Mouse (Mus musculus) midbrain, postnatal 0 days (tissue): Measurements from ENCODE around the gene Plekhg4. TPM values are rescaled to one million over a fixed set of nuclear protein-coding genes. Genes with fewer than 3 reads are reported as not detected.
A peak's percentile ranks its signal among the peaks of the same experiment; 100 is the strongest.

ENCODE experiments used
- ATAC-seq: fragments of 200-750 bp; cut with Nextera tagmentation; 2 replicates; pipeline ENCODE4 v1.8.0; 2017; ENCODE audit warnings: moderate number of reproducible peaks, mild to moderate bottlenecking, moderate TSS enrichment, moderate library complexity; ENCODE audit not compliant: low FRiP score
- DNase-seq: peaks from one replicate; pipeline ENCODE4 v3.0.0-alpha.2; 2015; ENCODE audit warnings: low spot score
- H3K27ac ChIP-seq: fragments of 300-500 bp; sonication (generic); 2 replicates; pipeline ENCODE4 v1.5.1; 2014; ENCODE audit warnings: low read depth, mild to moderate bottlenecking, low read length, mixed read lengths
- H3K27me3 ChIP-seq: fragments of 300-500 bp; sonication (generic); 2 replicates; pipeline ENCODE4 v1.6.1; 2014; ENCODE audit warnings: low read length, control low read depth, mixed read lengths; ENCODE audit not compliant: insufficient read depth
- H3K36me3 ChIP-seq: fragments of 300-500 bp; sonication (generic); 2 replicates; pipeline ENCODE4 v1.6.1; 2014; ENCODE audit warnings: low read length, control low read depth, mixed read lengths; ENCODE audit not compliant: insufficient read depth
- H3K4me1 ChIP-seq: fragments of 300-500 bp; sonication (generic); 2 replicates; pipeline ENCODE4 v1.6.1; 2014; ENCODE audit warnings: mild to moderate bottlenecking, control low read depth, antibody characterized with exemption, low read length, mixed read lengths; ENCODE audit not compliant: insufficient read depth
- H3K4me2 ChIP-seq: fragments of 300-500 bp; sonication (generic); 2 replicates; pipeline ENCODE4 v1.6.1; 2014; ENCODE audit warnings: low read depth, mild to moderate bottlenecking, low read length, mixed read lengths; ENCODE audit not compliant: poor library complexity, severe bottlenecking
- H3K4me3 ChIP-seq: fragments of 300-500 bp; sonication (generic); 2 replicates; pipeline ENCODE4 v1.5.1; 2014; ENCODE audit warnings: low read depth, mild to moderate bottlenecking, low read length, moderate library complexity
- H3K9ac ChIP-seq: fragments of 300-500 bp; sonication (generic); replicated peaks from 2 replicates; pipeline ENCODE4 v1.6.1; 2014; ENCODE audit warnings: mild to moderate bottlenecking, low read length, moderate library complexity, mixed read lengths; ENCODE audit not compliant: poor library complexity, severe bottlenecking
- H3K9me3 ChIP-seq: fragments of 300-500 bp; sonication (generic); 2 replicates; pipeline ENCODE4 v1.6.1; 2016; ENCODE audit warnings: low read length, control low read depth
- CTCF ChIP-seq: IDR thresholded peaks from 2 replicates; pipeline ENCODE4 v1.5.1; 2016; ENCODE audit warnings: antibody characterized with exemption, mild to moderate bottlenecking
- WGBS: fragments of 180-500 bp; shearing (Covaris S2); extraction: QIAGEN DNeasy Blood & Tissue Kit; methylation state at CpG from one replicate; pipeline ENCODE4 v1.1.7; 2014; 5-methylcytosine and 5-hydroxymethylcytosine counted together
- polyA plus RNA-seq: library from polyadenylated mRNA; unstranded; fragments of >200 nt; fragmentation: Nextera tagmentation; extraction: Ambion mirVana; gene quantifications from 2 replicates; pipeline ENCODE4 v1.2.1, GENCODE M21; 2015
- total RNA-seq: library from RNA; depleted of rRNA; stranded (reverse); fragments of >200 nt; gene quantifications from 2 replicates; pipeline ENCODE4 v1.2.3, GENCODE M21; 2014

Gene Plekhg4
- total and polyA plus RNA-seq, 2 experiments from 2014 or later = 2.5 to 6.3 TPM

- 96% methylated on average over 9 of the region's 9 CpGs for WGBS
- no peak overlapping the region for H3K4me3 ChIP-seq
- peaks cover 6% of the 10 kb centered on the region; the same call in 1 of the 2 replicates for H3K4me1 ChIP-seq
- no peaks in the 10 kb centered on the region for H3K9me3 ChIP-seq
- no peak for TF ChIP-seq CTCF
- no peak overlapping the region for H3K4me2 ChIP-seq
- ATAC-seq (no peak), DNase-seq (no peak)
- H3K9ac ChIP-seq = no peak overlapping the region
- H3K27me3 ChIP-seq = no peaks in the 10 kb centered on the region
- peaks cover 35% of the 10 kb centered on the region for H3K36me3 ChIP-seq
- H3K27ac ChIP-seq = no peak overlapping the region
Observed at GRCm38 (mm10) chr8:105331931-105332330, 41.1 kb upstream of the Plekhg4 start.

GRCm38 (mm10) chr8:105332523-105332922, 40.6 kb upstream of the Plekhg4 start:
- Histone ChIP-seq H3K4me1 (0 out of 2 replicates have a peak, but pooled peaks cover under 1% of the 10 kb centered on the region), H3K27ac (no peak overlapping the region), H3K4me2 (no peak overlapping the region), H3K9me3 (no peaks in the 10 kb centered on the region), H3K9ac (no peak overlapping the region), H3K27me3 (no peaks in the 10 kb centered on the region), H3K36me3 (peaks cover 35% of the 10 kb centered on the region), H3K4me3 (no peak overlapping the region)
- no peak for TF ChIP-seq CTCF
- WGBS = 78% methylated on average over 2 of the region's 2 CpGs
- no peak for ATAC-seq
- DNase-seq = no peak

- Histone ChIP-seq H3K9me3 (no peaks in the 10 kb centered on the region), H3K27ac (no peak overlapping the region), H3K4me1 (no peaks in the 10 kb centered on the region), H3K27me3 (no peaks in the 10 kb centered on the region), H3K4me3 (peak overlapping the region; percentile 18), H3K4me2 (peak overlapping the region; percentile 22), H3K36me3 (peaks cover 4% of the 10 kb centered on the region; the same call in 1 of the 2 replicates), H3K9ac (no peak overlapping the region)
- DNase-seq (peak; percentile 36), ATAC-seq (peak; percentile 59)
- TF ChIP-seq CTCF = no peak
- WGBS = 60% methylated on average over 31 of the region's 32 CpGs
Observed at GRCm38 (mm10) chr8:105336373-105337130, 36.5 kb upstream of the Plekhg4 start.

GRCm38 (mm10) chr8:105338992-105339391, 34.1 kb upstream of the Plekhg4 start:
- H3K9me3 ChIP-seq = no peaks in the 10 kb centered on the region
- TF ChIP-seq CTCF = no peak
- H3K9ac ChIP-seq = no peak overlapping the region
- no peak overlapping the region for H3K4me3 ChIP-seq
- H3K4me2 ChIP-seq = no peak overlapping the region
- peaks cover 4% of the 10 kb centered on the region; the same call in 1 of the 2 replicates for H3K36me3 ChIP-seq
- 65% methylated on average over 4 of the region's 4 CpGs for WGBS
- DNase-seq (no peak), ATAC-seq (no peak)
- no peak overlapping the region for H3K27ac ChIP-seq
- H3K27me3 ChIP-seq = no peaks in the 10 kb centered on the region
- H3K4me1 ChIP-seq = no peaks in the 10 kb centered on the region

GRCm38 (mm10) chr8:105339886-105340635, 33.0 kb upstream of the Plekhg4 start:
- H3K9ac ChIP-seq = no peak overlapping the region
- H3K36me3 ChIP-seq = no peaks in the 10 kb centered on the region
- no peak overlapping the region for H3K4me2 ChIP-seq
- TF ChIP-seq CTCF = no peak
- no peak overlapping the region for H3K27ac ChIP-seq
- DNase-seq = no peak
- 85% methylated on average over 6 of the region's 6 CpGs for WGBS
- H3K27me3 ChIP-seq = no peaks in the 10 kb centered on the region
- ATAC-seq = no peak
- no peaks in the 10 kb centered on the region for H3K4me1 ChIP-seq
- no peaks in the 10 kb centered on the region for H3K9me3 ChIP-seq
- no peak overlapping the region for H3K4me3 ChIP-seq

- DNase-seq (peak; percentile 61), ATAC-seq (no peak)
- H3K27ac ChIP-seq = no peak overlapping the region
- TF ChIP-seq CTCF = no peak
- no peak overlapping the region for H3K9ac ChIP-seq
- no peak overlapping the region for H3K4me3 ChIP-seq
- no peaks in the 10 kb centered on the region for H3K27me3 ChIP-seq
- H3K4me2 ChIP-seq = no peak overlapping the region
- no peaks in the 10 kb centered on the region for H3K36me3 ChIP-seq
- no peaks in the 10 kb centered on the region for H3K9me3 ChIP-seq
- WGBS = 38% methylated on average over 8 of the region's 8 CpGs
- H3K4me1 ChIP-seq = no peaks in the 10 kb centered on the region
Observed at GRCm38 (mm10) chr8:105341399-105341798, 31.7 kb upstream of the Plekhg4 start.
